Mouse (Mus musculus): ENCODE data around the gene St3gal5.

St3gal5 gene

GRCm38 (mm10) chr6:72134850-72135515, 37.6 kb downstream of the St3gal5 start:
- DNase-seq (ENCODE audit: low spot score), result no peak

- DNase-seq (ENCODE audit: low spot score), result no peak
These were observed 38.6 kb downstream of the St3gal5 start for GRCm38 (mm10) chr6:72136016-72136415.

- no peak for DNase-seq (ENCODE audit: low spot score)
These were observed 39.2 kb downstream of the St3gal5 start for GRCm38 (mm10) chr6:72136543-72136942.

GRCm38 (mm10) chr6:72139508-72140193, 42.3 kb downstream of the St3gal5 start:
- DNase-seq (ENCODE audit: low spot score), result no peak

GRCm38 (mm10) chr6:72140371-72140770, 43.0 kb downstream of the St3gal5 start:
- no peak for DNase-seq (ENCODE audit: low spot score)

- DNase-seq (ENCODE audit: low spot score), result peak; percentile 60
These were observed 43.8 kb downstream of the St3gal5 start for GRCm38 (mm10) chr6:72141191-72141590.

- no peak for DNase-seq (ENCODE audit: low spot score)
These were observed 45.2 kb downstream of the St3gal5 start for GRCm38 (mm10) chr6:72142561-72142960.

- DNase-seq (ENCODE audit: low spot score), result no peak
These were observed 47.0 kb downstream of the St3gal5 start for GRCm38 (mm10) chr6:72144353-72144752.

GRCm38 (mm10) chr6:72146803-72147202, 49.4 kb downstream of the St3gal5 start:
- DNase-seq (ENCODE audit: low spot score), result no peak

GRCm38 (mm10) chr6:72148721-72149120, 51.3 kb downstream of the St3gal5 start:
- no peak for DNase-seq (ENCODE audit: low spot score)

- no peak for DNase-seq (ENCODE audit: low spot score)
These were observed 52.4 kb downstream of the St3gal5 start for GRCm38 (mm10) chr6:72149797-72150196.

- no peak for DNase-seq (ENCODE audit: low spot score)
These were observed 55.3 kb downstream of the St3gal5 start for GRCm38 (mm10) chr6:72152707-72153106.

- no peak for DNase-seq (ENCODE audit: low spot score)
These were observed 56.1 kb downstream of the St3gal5 start for GRCm38 (mm10) chr6:72153455-72153854.

GRCm38 (mm10) chr6:72154008-72154407, 56.6 kb downstream of the St3gal5 start:
- peak; percentile 33 for DNase-seq (ENCODE audit: low spot score)

GRCm38 (mm10) chr6:72154938-72155531, 57.6 kb downstream of the St3gal5 start:
- DNase-seq (ENCODE audit: low spot score), result no peak

GRCm38 (mm10) chr6:72155649-72156048, 58.3 kb downstream of the St3gal5 start:
- DNase-seq (ENCODE audit: low spot score), result no peak

- no peak for DNase-seq (ENCODE audit: low spot score)
These were observed 61.8 kb downstream of the St3gal5 start for GRCm38 (mm10) chr6:72158966-72159764.

GRCm38 (mm10) chr6:72159861-72160395, 62.5 kb downstream of the St3gal5 start:
- DNase-seq (ENCODE audit: low spot score), result no peak

- no peak for DNase-seq (ENCODE audit: low spot score)
These were observed 63.6 kb downstream of the St3gal5 start for GRCm38 (mm10) chr6:72160991-72161390.

GRCm38 (mm10) chr6:72161751-72162150, 64.4 kb downstream of the St3gal5 start:
- DNase-seq (ENCODE audit: low spot score), result no peak

- DNase-seq (ENCODE audit: low spot score), result peak; percentile 30
These were observed 64.9 kb downstream of the St3gal5 start for GRCm38 (mm10) chr6:72162155-72162890.
